Comparison of ENCODE assay signal across 17 mouse cellular contexts in the genomic region with DNA sequence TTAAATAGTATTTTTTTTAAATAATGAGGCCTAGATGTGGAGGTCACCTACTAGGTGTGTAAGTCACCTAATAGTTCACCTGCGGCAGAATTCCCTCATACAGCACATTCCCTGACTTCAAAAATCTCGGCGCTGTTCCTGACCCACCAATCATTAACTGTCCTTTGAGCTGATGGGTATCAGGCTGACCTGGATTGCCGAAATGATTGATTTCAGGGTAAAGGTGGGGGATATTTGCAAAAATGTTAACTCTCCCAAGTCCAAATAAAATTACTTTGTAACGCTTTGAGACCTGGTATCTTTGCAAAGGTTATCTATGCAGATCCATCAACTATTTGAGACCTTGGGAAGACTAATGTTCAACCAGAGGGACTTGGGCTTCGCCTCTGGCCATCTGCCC.
"Had no signal": no experiment of that assay in that cellular context is flagged by ENCODE, and none has a peak within 500 bp of the region (broad histone marks: within the 10 kb centered on the region; RNA-seq: fewer than 3 reads in every experiment).

No protein-coding gene starts in this region.

- DNase-seq: layer of hippocampus, adult 9-11 months; right cerebral cortex, postnatal 25 days; thymus, adult 18-20 months; thymus, postnatal 36 days had no signal

- ATAC-seq: hindbrain, postnatal 0 days; inflammation-experienced regulatory T-cells, adult 6 months; intestine, embryonic 16.5 days; lung, postnatal 0 days; midbrain, embryonic 15.5 days had no signal

- H3K9ac ChIP-seq: limb, embryonic 13.5 days; liver, embryonic 15.5 days; lung, embryonic 14.5 days; midbrain, embryonic 12.5 days; midbrain, embryonic 15.5 days had no signal

- H3K27me3 ChIP-seq: limb, embryonic 13.5 days; liver, embryonic 15.5 days; midbrain, embryonic 12.5 days; midbrain, embryonic 15.5 days had no signal

- H3K27ac ChIP-seq: hindbrain, postnatal 0 days; kidney, postnatal 0 days; layer of hippocampus, adult 2 months; limb, embryonic 10.5 days; limb, embryonic 13.5 days; liver, embryonic 15.5 days; macrophage; midbrain, embryonic 12.5 days; midbrain, embryonic 15.5 days had no signal

- H3K4me2 ChIP-seq: limb, embryonic 13.5 days; liver, embryonic 15.5 days; lung, embryonic 14.5 days; midbrain, embryonic 12.5 days; midbrain, embryonic 15.5 days had no signal

- H3K9me3 ChIP-seq: limb, embryonic 10.5 days; limb, embryonic 13.5 days; liver, embryonic 15.5 days; midbrain, embryonic 12.5 days; midbrain, embryonic 15.5 days had no signal

- H3K4me3 ChIP-seq: layer of hippocampus, adult 2 months; limb, embryonic 10.5 days; limb, embryonic 13.5 days; liver, embryonic 15.5 days; midbrain, embryonic 12.5 days; midbrain, embryonic 15.5 days had no signal

- H3K36me3 ChIP-seq: limb, embryonic 10.5 days; limb, embryonic 13.5 days; liver, embryonic 15.5 days; midbrain, embryonic 12.5 days; midbrain, embryonic 15.5 days had no signal

- H3K4me1 ChIP-seq: limb, embryonic 10.5 days; limb, embryonic 13.5 days; midbrain, embryonic 12.5 days; midbrain, embryonic 15.5 days had no signal
